Mouse (Mus musculus) CD4-positive, CD25-positive, alpha-beta regulatory T cell, adult 4 months (primary cell): ENCODE results near the gene Cracr2b. TPM values are rescaled to one million over a fixed set of nuclear protein-coding genes. Genes with fewer than 3 reads are reported as not detected.

Experiments used
- ATAC-seq: one replicate; pipeline ENCODE4 v1.8.0; 2017
- polyA plus RNA-seq, 2 experiments: library from polyadenylated mRNA; unstranded; fragments of 100-300 nt; shearing (Covaris generic); gene quantifications; one replicate each; pipeline ENCODE4 v1.2.1; 2017

Gene Cracr2b
- polyA plus RNA-seq, 2 experiments from 2014 or later = not detected

GRCm38 (mm10) chr7:141491151-141491550 is 30.3 kb downstream of the Cracr2b start:
- no peak for ATAC-seq

DNA sequence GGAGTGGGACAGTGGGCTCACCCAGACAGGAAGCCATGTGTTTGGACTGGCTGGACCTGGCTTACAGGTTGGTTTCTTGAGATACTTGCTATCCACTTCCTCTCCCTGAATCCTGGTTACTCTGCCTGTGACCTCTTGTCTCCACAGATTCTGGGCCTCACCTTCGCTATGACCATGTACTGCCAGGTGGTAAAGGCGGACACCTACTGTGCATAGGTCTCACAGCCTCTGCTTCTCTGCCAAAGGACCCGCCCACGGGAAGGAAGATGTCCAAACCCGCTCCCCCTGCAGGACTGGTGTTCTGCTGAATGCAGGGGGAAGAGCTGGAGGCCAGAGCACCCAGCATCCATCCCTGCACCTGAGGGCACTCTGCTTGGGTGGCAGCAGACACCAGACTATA is 31.8 kb downstream of the Cracr2b start:
- no peak for ATAC-seq

DNA sequence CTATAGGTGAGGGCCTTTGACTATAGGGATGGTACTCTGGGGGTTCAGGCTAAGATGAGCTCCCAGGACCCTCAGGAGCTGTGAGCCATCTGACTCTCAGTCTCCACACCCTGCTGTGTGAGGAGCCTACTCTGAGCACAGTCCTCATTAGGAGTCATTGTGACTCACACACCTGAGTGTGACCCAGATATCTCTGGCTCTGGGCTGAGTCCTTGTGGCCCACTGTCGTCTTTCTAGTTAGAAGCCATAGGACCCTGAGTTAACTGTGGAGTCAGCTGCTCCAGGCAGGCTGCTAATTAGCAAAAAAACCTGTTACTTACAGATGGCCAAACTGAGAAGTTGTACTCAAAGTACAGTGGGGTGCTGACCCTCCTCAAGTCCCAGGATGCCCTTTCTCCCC is 32.8 kb downstream of the Cracr2b start:
- no peak for ATAC-seq

- no peak for ATAC-seq
Measured at GRCm38 (mm10) chr7:141495379-141495778, 34.5 kb downstream of the Cracr2b start.

- ATAC-seq = no peak
Measured at GRCm38 (mm10) chr7:141495940-141496339, 35.0 kb downstream of the Cracr2b start.

- ATAC-seq = no peak
Measured at GRCm38 (mm10) chr7:141497600-141497999, 36.7 kb downstream of the Cracr2b start.

GRCm38 (mm10) chr7:141501820-141502555 is 41.1 kb downstream of the Cracr2b start:
- no peak for ATAC-seq

DNA sequence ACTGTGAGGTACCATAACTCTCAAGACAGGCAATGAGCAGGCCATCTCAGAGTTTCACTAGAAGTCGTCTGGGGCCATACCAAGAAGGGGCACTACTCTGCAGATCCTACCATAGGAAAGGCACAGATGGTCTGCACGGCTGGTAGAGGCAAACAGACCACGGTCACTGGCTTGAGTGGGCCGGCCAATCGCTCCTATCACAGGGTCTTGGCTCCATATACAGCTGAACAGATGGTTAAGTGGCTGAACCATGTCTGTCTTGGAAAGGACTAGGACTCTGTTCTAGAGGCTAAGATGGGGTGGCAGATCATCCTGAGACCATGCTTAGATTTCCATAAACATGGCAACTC is 41.6 kb downstream of the Cracr2b start:
- no peak for ATAC-seq

GRCm38 (mm10) chr7:141506278-141506677 is 45.4 kb downstream of the Cracr2b start:
- ATAC-seq = no peak

DNA sequence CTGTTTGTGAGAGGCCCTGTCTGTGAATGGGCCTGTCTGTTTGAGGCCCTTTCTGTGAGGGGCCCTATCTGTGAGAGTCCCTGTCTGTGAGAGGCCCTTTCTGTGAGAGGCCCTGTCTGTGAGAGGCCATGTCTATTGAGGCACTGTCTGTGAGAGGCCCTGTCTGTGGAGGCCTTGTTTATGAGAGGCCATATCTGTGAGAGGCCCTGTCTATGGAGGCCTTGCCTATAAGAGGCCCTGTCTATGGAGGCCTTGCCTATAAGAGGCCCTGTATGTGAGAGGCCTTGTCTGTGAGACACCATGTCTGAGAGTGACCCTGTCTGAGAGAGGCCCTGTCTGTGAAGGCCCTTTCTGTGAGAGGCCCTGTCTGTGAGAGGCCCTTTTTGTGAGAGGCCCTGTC is 47.3 kb downstream of the Cracr2b start:
- no peak for ATAC-seq

GRCm38 (mm10) chr7:141510196-141510595 is 49.3 kb downstream of the Cracr2b start:
- no peak for ATAC-seq

DNA sequence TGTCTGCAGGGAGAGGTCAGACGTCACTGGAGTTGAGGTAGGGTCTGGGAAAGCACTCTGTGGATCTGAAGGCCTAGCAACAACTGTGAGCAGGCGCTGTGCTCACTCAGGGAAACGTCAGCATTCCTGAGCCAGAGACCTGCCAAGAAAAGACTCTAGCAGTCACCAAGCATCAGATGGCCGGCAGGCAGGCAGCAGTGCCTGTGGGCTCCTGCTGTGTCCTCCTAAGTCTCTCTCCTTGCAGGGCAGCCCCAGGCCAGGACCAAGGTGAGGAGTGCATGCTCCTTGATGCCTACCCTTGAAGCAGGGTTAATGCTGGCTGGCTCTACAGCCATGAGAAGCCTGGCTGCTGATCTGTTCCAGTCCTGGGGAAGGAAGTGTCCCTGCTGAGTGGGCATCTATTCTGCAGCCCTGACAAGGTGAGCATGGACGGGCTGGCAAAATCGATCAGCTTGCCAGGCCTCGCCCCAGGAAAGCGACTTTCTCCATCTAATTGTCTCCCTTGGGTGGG is 49.8 kb downstream of the Cracr2b start:
- ATAC-seq = no peak

Other genes starting within 250 kb of the Cracr2b start
- gene Lmntd2, start 247.0 kb upstream of the Cracr2b start, polyA plus RNA-seq = 1 to 10 TPM; 8.5 to 9.6 TPM
- 10 to 100 TPM; 14.2 to 15.9 TPM for gene Rassf7, start 245.2 kb upstream of the Cracr2b start, polyA plus RNA-seq
- 10 to 100 TPM; 45.3 to 54.8 TPM for gene Phrf1, start 232.3 kb upstream of the Cracr2b start, polyA plus RNA-seq
- 100 to 1,000 TPM; 119 to 231 TPM for gene Irf7, start 194.6 kb upstream of the Cracr2b start, polyA plus RNA-seq
- not detected for gene Cdhr5, start 184.3 kb upstream of the Cracr2b start, polyA plus RNA-seq
- not detected for gene Sct, start 182.0 kb upstream of the Cracr2b start, polyA plus RNA-seq
- gene Drd4, start 169.1 kb upstream of the Cracr2b start, polyA plus RNA-seq = not detected
- 10 to 100 TPM; 24.5 to 29.1 TPM for gene Deaf1, start 133.4 kb upstream of the Cracr2b start, polyA plus RNA-seq
- gene Tmem80, start 133.4 kb upstream of the Cracr2b start, polyA plus RNA-seq = 10 to 100 TPM; 28.5 to 52.5 TPM
- not detected for gene Eps8l2, start 122.2 kb upstream of the Cracr2b start, polyA plus RNA-seq
- gene Taldo1, start 68.9 kb upstream of the Cracr2b start, polyA plus RNA-seq = 100 to 1,000 TPM; 309 to 337 TPM
- 100 to 1,000 TPM; 106 to 109 TPM for gene Gatd1, start 47.0 kb upstream of the Cracr2b start, polyA plus RNA-seq
- gene Cend1, start 31.6 kb upstream of the Cracr2b start, polyA plus RNA-seq = not detected
- 10 to 100 TPM; 41.4 to 60.0 TPM for gene Slc25a22, start 23.2 kb upstream of the Cracr2b start, polyA plus RNA-seq
- gene Pidd1, start 17.1 kb upstream of the Cracr2b start, polyA plus RNA-seq = 10 to 100 TPM in 1 of 2 experiments, 1 to 10 TPM in 1; 7.1 to 22.1 TPM
- gene Rplp2, start 13.7 kb upstream of the Cracr2b start, polyA plus RNA-seq = 1,000 to 10,000 TPM; 2,718 to 3,399 TPM
- 10 to 100 TPM; 66.1 to 92.2 TPM for gene Pnpla2, start 5.9 kb upstream of the Cracr2b start, polyA plus RNA-seq
- 10 to 100 TPM in 1 of 2 experiments, 1 to 10 TPM in 1; 7.8 to 12.0 TPM for gene Cd151, start 6.3 kb downstream of the Cracr2b start, polyA plus RNA-seq
- gene Polr2l, start 14.0 kb downstream of the Cracr2b start, polyA plus RNA-seq = 10 to 100 TPM; 19.4 to 20.8 TPM
- 1 to 10 TPM; 1.3 to 1.5 TPM for gene Tspan4, start 14.1 kb downstream of the Cracr2b start, polyA plus RNA-seq
- 10 to 100 TPM; 21.9 to 23.4 TPM for gene Chid1, start 78.8 kb downstream of the Cracr2b start, polyA plus RNA-seq
- gene Ap2a2, start 101.1 kb downstream of the Cracr2b start, polyA plus RNA-seq = 10 to 100 TPM; 16.6 to 17.1 TPM
- under 1 TPM; 0.28 to 0.37 TPM for gene Muc6, start 194.2 kb downstream of the Cracr2b start, polyA plus RNA-seq
- not detected for gene Muc2, start 229.2 kb downstream of the Cracr2b start, polyA plus RNA-seq